Mouse (Mus musculus): ENCODE results near the gene Gm7361.
"Not testable (repeated sequence)": the region's sequence is repeated elsewhere in the genome, so short reads cannot be mapped to it uniquely, and the experiment has no call there.

Gene Gm7361

GRCm38 (mm10) chr5:26257391-26257790 lies at the start of gene Gm7361:
Gm7361 (plus strand) TSS chr5:26257691.
- DNase-seq (ENCODE audit: low spot score in 2 of 2), result not testable (repeated sequence)

- peak in 1 of 2 experiments; percentile 7 for DNase-seq (ENCODE audit: low spot score in 2 of 2)
Observed at GRCm38 (mm10) chr5:26211030-26211429, 46.5 kb upstream of the Gm7361 start.

- no peak for DNase-seq (ENCODE audit: low spot score in 2 of 2)
Observed at GRCm38 (mm10) chr5:26222076-26222475, 35.4 kb upstream of the Gm7361 start.

GRCm38 (mm10) chr5:26266656-26267055 lies 9.2 kb downstream of the Gm7361 start:
- not testable (repeated sequence) for DNase-seq (ENCODE audit: low spot score in 2 of 2)

DNA sequence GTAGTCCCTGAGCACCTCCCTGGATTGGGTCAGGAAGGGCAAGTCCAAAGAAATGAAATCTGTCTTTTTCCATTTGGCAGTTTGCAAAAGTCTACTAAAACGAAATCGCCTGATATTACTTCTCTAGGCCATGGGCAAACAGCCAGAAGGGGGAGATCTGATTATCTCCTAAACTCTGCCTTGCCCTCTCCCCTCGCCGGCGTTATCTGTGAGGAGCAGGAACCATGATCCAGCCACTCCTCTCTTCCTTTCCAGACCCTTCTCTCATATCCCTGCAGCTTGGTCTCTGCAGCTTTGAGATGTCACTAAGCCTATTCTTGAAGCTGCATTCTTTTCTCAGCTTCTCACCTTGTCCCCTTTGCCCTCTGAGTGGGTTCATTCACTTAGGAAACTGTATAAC lies 22.9 kb downstream of the Gm7361 start:
- DNase-seq (ENCODE audit: low spot score in 2 of 2), result no peak

DNA sequence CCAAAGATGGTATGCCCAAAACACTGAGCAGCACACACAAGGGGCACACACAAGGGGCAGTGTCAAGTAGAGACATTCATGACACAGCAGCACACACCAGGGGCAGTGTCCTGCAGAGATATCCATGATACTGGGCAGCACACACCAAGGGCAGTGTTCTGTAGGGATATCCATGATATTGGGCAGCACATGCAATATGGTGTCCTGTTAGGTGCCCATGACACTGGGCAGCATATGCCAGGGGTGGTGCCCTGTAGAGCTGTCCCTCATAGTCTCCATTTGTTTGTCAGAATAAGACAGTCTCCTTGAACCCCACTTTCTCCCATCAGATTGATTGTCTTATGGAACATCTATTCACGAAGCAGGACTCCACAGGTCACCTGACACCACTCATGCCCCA lies 24.2 kb downstream of the Gm7361 start:
- no peak for DNase-seq (ENCODE audit: low spot score in 2 of 2)

DNA sequence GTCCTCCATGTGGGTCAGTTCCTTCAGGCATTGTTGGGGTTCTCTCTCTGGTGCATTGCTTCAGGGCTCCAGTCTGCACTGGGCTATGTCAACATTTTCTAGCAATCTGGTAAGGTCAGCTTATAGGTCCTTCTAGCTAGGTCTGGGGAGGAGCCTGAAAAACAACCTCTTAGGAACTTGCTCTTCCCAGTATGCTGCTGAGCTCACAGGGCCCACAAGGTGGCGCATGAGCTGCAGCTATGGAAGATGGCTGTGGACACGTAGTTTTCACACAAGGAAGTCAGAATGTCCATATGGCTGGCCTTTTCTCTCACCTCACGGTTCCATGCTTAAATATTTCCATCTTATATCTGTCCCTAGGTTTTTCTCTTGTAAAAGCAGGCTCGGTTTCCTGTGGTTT lies 24.8 kb downstream of the Gm7361 start:
- peak; percentile 77 to 85 for DNase-seq (ENCODE audit: low spot score in 2 of 2)

GRCm38 (mm10) chr5:26283399-26283798 lies 25.9 kb downstream of the Gm7361 start:
- DNase-seq (ENCODE audit: low spot score in 2 of 2), result no peak

DNA sequence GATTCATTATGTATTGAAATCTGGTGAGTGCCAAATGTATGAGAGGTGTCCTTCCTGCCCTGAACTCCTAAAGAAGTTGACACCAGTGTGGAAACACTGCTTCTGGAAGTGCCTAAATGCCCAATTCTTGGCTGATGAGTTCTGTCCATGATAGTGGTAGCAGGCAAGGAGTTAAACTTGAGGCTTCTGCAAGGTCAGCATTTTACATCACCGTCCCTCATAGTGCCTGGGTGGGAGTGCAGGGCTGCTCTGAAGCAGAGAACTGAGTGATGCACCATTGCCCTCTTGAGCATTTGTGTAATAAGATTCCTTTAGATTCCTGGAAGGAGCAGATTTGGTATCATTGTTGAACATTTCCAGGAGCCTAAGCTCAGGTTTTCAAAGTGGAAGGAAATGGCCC lies 34.1 kb downstream of the Gm7361 start:
- no peak for DNase-seq (ENCODE audit: low spot score in 2 of 2)

DNA sequence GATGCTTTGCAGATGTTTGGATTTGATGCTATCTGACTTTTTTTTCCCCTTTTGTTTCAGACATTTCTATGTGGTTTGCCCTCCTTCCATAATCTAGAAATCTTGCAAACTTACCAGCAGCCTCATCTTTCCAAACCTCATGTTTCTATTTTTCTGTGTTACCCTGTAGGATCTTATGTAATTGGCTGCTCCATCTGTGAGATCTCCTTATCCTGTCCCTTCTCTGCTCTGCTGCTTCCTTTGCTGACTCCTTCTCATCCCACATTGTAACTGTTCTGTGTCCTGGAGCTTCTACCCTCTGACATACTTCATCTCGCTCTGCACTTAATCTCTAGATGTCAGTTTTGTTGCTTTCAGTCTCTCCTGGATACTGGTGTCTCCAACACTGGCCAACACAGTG lies 35.8 kb downstream of the Gm7361 start:
- DNase-seq (ENCODE audit: low spot score in 2 of 2), result peak in 1 of 2 experiments; percentile 10
